ENCODE assay signal across 20 mouse cellular contexts in genomic region chr8:77439670-77440069, GRCm38 (mm10).
DNase-seq lines count a peak whose midpoint lies in the region; ATAC-seq and TF ChIP-seq lines count a peak whose summit lies in the region.
"Had no signal": no experiment of that assay in that cellular context is flagged by ENCODE, and none has a peak within 500 bp of the region (broad histone marks: within the 10 kb centered on the region; RNA-seq: fewer than 3 reads in every experiment).

No protein-coding gene starts in this region.

- no peak overlapping the region for H3K4me2 ChIP-seq in kidney, embryonic 16.5 days (replicated peaks; ENCODE audit: low read depth, low read length)

- no peak for TF ChIP-seq POLR2A in kidney, adult 2 months (IDR thresholded peaks at IDR 0.05; ENCODE audit: low read depth, low read length)

- no peak overlapping the region for H3K4me3 ChIP-seq in gastrocnemius, adult 2 months
- no peak overlapping the region for H3K4me3 ChIP-seq in kidney, adult 2 months (ENCODE audit: insufficient read depth, low read depth, low read length)
- no peak overlapping the region for H3K4me3 ChIP-seq in kidney, embryonic 16.5 days (ENCODE audit: low read length)

- H3K4me1 ChIP-seq in kidney, adult 2 months (ENCODE audit: control insufficient read depth, insufficient read depth, low read length): peaks cover 14% of the 10 kb centered on the region
- peaks cover 40% of the 10 kb centered on the region for H3K4me1 ChIP-seq in kidney, embryonic 16.5 days (ENCODE audit: insufficient read depth, low read length)

- no peaks in the 10 kb centered on the region for H3K36me3 ChIP-seq in kidney, adult 2 months (ENCODE audit: control insufficient read depth, insufficient read depth, low read length)
- 0 out of 2 replicates have a peak, but pooled peaks cover 3% of the 10 kb centered on the region for H3K36me3 ChIP-seq in kidney, embryonic 16.5 days (ENCODE audit: insufficient read depth, low read length)

- no peaks in the 10 kb centered on the region for H3K9me3 ChIP-seq in kidney, embryonic 16.5 days (ENCODE audit: low read length)
- H3K9me3 ChIP-seq: G1E had no signal

- no peak for TF ChIP-seq CTCF in gastrocnemius, adult 2 months (IDR thresholded peaks at IDR 0.05)
- no peak for TF ChIP-seq CTCF in kidney, adult 2 months (conservative IDR thresholded peaks at IDR 0.05; ENCODE audit: insufficient read depth, insufficient read length, low read depth, low read length)

- no peak for ATAC-seq in kidney, embryonic 16.5 days (ENCODE audit: low FRiP score, low TSS enrichment)
- ATAC-seq: activated CD4-positive, CD25-positive, alpha-beta regulatory T cell, adult 4 months; CD4-positive, CD25-positive, alpha-beta regulatory T cell, adult 4 months; Patski had no signal

- no peak overlapping the region for H3K9ac ChIP-seq in kidney, embryonic 16.5 days (replicated peaks; ENCODE audit: low read length)

- WGBS in kidney, adult 2 months: 74% methylated on average over 2 of the region's 2 CpGs
- WGBS in kidney, embryonic 16.5 days: 93% methylated on average over 2 of the region's 2 CpGs

- peak overlapping the region; percentile 74 for H3K27ac ChIP-seq in gastrocnemius, adult 2 months
- H3K27ac ChIP-seq in kidney, adult 2 months (ENCODE audit: insufficient read depth, low read depth, low read length): no peak overlapping the region
- no peak overlapping the region for H3K27ac ChIP-seq in kidney, embryonic 16.5 days (ENCODE audit: low read length)

- H3K27me3 ChIP-seq in kidney, adult 2 months (replicated peaks; ENCODE audit: control insufficient read depth, insufficient read depth, low read length): no peaks in the 10 kb centered on the region
- H3K27me3 ChIP-seq in kidney, embryonic 16.5 days (ENCODE audit: insufficient read depth, low read length): no peaks in the 10 kb centered on the region
- H3K27me3 ChIP-seq: CH12.LX, Patski had no signal

- no peak for DNase-seq in gastrocnemius, adult 2 months
- no peak for DNase-seq in gastrocnemius, postnatal 10 days
- peak; percentile 55 for DNase-seq in kidney, adult 2 months
- DNase-seq in kidney, postnatal 36 days: no peak
- peak; percentile 64 for DNase-seq in kidney, adult 9 months
- DNase-seq in kidney, postnatal 10 days: peak; percentile 5
- no peak for DNase-seq in kidney, postnatal 25 days
- DNase-seq: adrenal gland, adult 8-10 months; adrenal gland, postnatal 10 days; adrenal gland, postnatal 14 days; adrenal gland, postnatal 36 days; B cell, adult 2 months; cerebellum, adult 11 months; cerebellum, adult 11-12 months had no signal

- intact Hi-C loops in gastrocnemius, adult 2 months (cut with DNase I): loop anchor here (5.0 kb wide), 1 partner anchor 78 kb away; the partner anchor contains the start of gene Arhgap10

Comparison
In these comparisons a context has a peak if more than half of its experiments do, and no peak if none do; other contexts are left out.
1. DNase-seq: peak in kidney, adult 2 months (single experiment), kidney, adult 9 months (single experiment) and kidney, postnatal 10 days (single experiment); none in gastrocnemius, adult 2 months (single experiment), gastrocnemius, postnatal 10 days (single experiment), kidney, postnatal 36 days (0 of 2) and kidney, postnatal 25 days (0 of 2).